Mouse (Mus musculus): ENCODE results near the gene Plekha8. TPM values are rescaled to one million over a fixed set of nuclear protein-coding genes. Genes with fewer than 3 reads are reported as not detected.
A peak's percentile ranks its signal among the peaks of the same experiment; 100 is the strongest.

Plekha8 gene
- polyA plus RNA-seq, 1 experiment from 2014 or later = 2.8 TPM

DNA sequence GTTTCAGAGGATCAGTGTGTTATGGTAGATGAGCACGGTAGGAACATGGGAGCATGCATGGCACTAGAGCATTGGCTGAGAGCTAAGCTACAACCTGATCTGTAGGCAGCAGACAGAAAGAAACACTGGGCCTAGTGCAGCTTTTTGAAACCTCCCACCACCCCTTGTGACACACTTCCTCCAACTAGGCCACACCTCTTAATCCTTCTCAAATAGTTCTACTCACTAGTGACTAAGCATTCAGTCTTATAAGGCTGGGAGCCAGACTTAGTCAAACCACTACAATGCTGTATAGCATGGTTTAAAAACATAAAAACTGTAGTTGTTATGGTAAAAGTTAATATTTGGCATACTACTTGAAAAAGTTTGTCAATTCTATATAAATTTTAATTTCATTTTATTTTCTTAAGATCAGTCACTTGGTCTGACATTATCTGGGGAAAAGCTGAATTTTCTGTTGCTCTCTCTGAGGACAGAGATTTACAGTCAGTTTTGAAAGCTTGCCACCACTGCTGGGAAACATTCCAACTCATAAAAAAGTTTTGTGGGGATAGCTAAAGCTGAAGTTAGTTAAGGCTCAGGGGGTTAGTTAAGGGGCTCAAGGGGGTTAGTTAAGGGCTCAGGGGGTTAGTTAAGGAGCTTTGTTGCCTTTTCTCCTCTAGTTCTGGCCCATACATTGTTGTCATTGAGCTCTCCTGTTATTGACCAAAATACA, 9.2 kb downstream of the Plekha8 start:
- 82% methylated on average over 1 of the region's 1 CpGs for WGBS (ENCODE audit: insufficient replicate concordance)

DNA sequence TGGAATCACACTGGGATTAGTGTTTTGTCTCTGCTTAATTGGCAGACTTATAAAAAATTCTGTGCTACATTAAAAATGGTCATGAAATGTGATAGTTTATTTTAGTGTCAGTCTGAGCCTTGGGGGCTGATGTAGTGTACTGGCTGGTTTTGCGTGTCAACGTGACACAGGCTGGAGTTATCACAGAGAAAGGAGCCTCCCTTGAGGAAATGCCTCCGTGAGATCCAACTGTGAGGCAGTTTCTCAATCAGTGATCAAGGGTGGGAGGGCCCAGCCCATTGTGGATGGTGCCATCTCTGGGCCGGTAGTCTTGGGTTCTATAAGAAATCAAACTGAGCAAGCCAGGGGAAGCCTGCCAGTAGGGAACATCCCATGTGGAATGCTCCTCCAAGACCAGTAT, 11.3 kb downstream of the Plekha8 start:
- WGBS (ENCODE audit: insufficient replicate concordance) = 46% methylated on average over 4 of the region's 4 CpGs
- DNase-seq (no peak), ATAC-seq (ENCODE audit: low read depth) (no peak)
- Histone ChIP-seq H3K4me3 (replicated peaks) (no peak overlapping the region), H3K4me1 (replicated peaks) (peaks cover 2% of the 10 kb centered on the region; the same call in 1 of the 2 replicates), H3K9me3 (replicated peaks) (no peaks in the 10 kb centered on the region), H3K9ac (no peak overlapping the region), H3K27ac (no peak overlapping the region), H3K36me3 (no peaks in the 10 kb centered on the region), H3K27me3 (no peaks in the 10 kb centered on the region), H3K4me2 (no peak overlapping the region)

More for the DNA sequence above, 9.2 kb downstream of the Plekha8 start:
- no peaks in the 10 kb centered on the region for H3K27me3 ChIP-seq
- H3K9ac ChIP-seq = no peak overlapping the region
- no peak for DNase-seq
- no peak overlapping the region for H3K27ac ChIP-seq
- no peak overlapping the region for H3K4me3 ChIP-seq (replicated peaks)
- H3K36me3 ChIP-seq = no peaks in the 10 kb centered on the region
- no peaks in the 10 kb centered on the region for H3K9me3 ChIP-seq (replicated peaks)
- H3K4me2 ChIP-seq = no peak overlapping the region
- H3K4me1 ChIP-seq (replicated peaks) = peaks cover 7% of the 10 kb centered on the region
- ATAC-seq (ENCODE audit: low read depth) = no peak

DNA sequence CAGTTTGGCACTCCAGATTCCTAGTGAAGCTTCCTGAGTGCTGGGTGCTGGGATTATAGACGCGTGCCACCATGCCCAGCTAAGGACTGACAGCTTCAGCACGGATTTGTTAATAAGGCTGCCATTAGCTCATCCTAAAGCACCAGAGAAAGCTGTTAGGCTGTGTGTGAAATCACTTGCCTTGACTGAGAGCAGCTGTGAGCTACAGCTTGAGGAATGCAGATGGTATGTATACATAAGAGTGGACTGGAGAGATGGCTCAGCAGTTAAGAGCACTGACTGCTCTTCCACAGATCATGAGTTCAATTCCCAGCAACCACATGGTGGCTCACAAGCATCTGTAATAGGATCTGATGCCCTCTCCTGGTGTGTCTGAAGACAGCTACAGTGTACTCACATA, 22.5 kb downstream of the Plekha8 start:
- 73% methylated on average over 3 of the region's 3 CpGs for WGBS (ENCODE audit: insufficient replicate concordance)
- Histone ChIP-seq H3K36me3 (no peaks in the 10 kb centered on the region), H3K27me3 (no peaks in the 10 kb centered on the region), H3K4me1 (replicated peaks) (no peaks in the 10 kb centered on the region), H3K4me2 (no peak overlapping the region), H3K9ac (no peak overlapping the region), H3K9me3 (replicated peaks) (no peaks in the 10 kb centered on the region), H3K4me3 (replicated peaks) (no peak overlapping the region), H3K27ac (no peak overlapping the region)
- ATAC-seq (ENCODE audit: low read depth) (no peak), DNase-seq (no peak)

DNA sequence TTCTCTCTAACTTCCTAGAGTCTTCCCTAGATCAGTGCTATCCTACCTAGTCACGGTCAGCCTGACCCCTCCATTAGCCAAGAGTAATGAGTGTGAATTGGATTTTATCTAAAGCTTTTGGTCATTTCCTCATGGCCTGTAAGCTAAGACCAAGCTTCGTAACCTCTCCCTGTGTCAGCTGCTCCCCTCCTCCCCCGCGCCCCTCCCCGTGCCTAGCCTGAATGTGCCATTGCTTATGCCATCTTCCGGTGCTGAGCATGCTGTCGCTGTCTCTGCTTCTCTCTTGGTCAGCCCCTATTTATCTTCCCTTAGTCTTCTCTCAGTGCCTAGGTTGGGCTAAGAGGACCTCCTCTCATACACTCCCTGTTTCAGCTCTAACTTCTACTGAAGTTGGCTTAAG, 24.6 kb downstream of the Plekha8 start:
- Histone ChIP-seq H3K4me2 (no peak overlapping the region), H3K9me3 (replicated peaks) (no peaks in the 10 kb centered on the region), H3K36me3 (no peaks in the 10 kb centered on the region), H3K9ac (no peak overlapping the region), H3K27me3 (no peaks in the 10 kb centered on the region), H3K27ac (no peak overlapping the region), H3K4me3 (replicated peaks) (no peak overlapping the region), H3K4me1 (replicated peaks) (no peaks in the 10 kb centered on the region)
- ATAC-seq (ENCODE audit: low read depth) = no peak
- DNase-seq = no peak
- 69% methylated on average over 7 of the region's 7 CpGs for WGBS (ENCODE audit: insufficient replicate concordance)

DNA sequence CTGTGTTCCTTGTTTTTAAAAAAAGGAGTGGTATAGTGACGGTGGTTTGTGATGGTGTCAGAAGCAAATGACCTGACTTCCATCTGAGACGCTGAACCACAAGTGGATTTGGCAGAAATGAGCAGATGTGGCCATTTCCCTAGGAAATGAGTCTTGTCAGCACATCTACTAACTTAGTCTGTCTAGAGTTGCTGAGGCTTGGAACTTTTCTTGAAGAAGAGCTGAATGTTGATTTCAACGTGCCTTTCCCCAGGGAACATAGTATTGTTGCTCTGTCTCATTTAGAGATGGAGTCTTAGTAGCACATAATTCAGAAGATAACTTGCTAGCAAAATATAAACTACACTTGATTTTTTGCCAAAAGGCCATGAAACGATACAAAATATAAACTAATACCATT, 25.4 kb downstream of the Plekha8 start:
- no peak for ATAC-seq (ENCODE audit: low read depth)
- H3K4me1 ChIP-seq (replicated peaks) = no peaks in the 10 kb centered on the region
- no peak overlapping the region for H3K9ac ChIP-seq
- H3K36me3 ChIP-seq = peaks cover under 1% of the 10 kb centered on the region; the same call in 1 of the 2 replicates
- no peak overlapping the region for H3K4me3 ChIP-seq (replicated peaks)
- 50% methylated on average over 4 of the region's 4 CpGs for WGBS (ENCODE audit: insufficient replicate concordance)
- H3K27ac ChIP-seq = no peak overlapping the region
- no peak overlapping the region for H3K4me2 ChIP-seq
- DNase-seq = no peak
- no peaks in the 10 kb centered on the region for H3K27me3 ChIP-seq
- H3K9me3 ChIP-seq (replicated peaks) = no peaks in the 10 kb centered on the region

GRCm38 (mm10) chr6:54628381-54628780, 33.5 kb downstream of the Plekha8 start:
- DNase-seq (no peak), ATAC-seq (ENCODE audit: low read depth) (no peak)
- Histone ChIP-seq H3K4me2 (no peak overlapping the region), H3K36me3 (peaks cover 6% of the 10 kb centered on the region; the same call in 1 of the 2 replicates), H3K4me1 (replicated peaks) (no peaks in the 10 kb centered on the region), H3K9me3 (replicated peaks) (no peaks in the 10 kb centered on the region), H3K9ac (no peak overlapping the region), H3K4me3 (replicated peaks) (no peak overlapping the region), H3K27me3 (no peaks in the 10 kb centered on the region), H3K27ac (no peak overlapping the region)
- WGBS (ENCODE audit: insufficient replicate concordance) = 69% methylated on average over 3 of the region's 3 CpGs

DNA sequence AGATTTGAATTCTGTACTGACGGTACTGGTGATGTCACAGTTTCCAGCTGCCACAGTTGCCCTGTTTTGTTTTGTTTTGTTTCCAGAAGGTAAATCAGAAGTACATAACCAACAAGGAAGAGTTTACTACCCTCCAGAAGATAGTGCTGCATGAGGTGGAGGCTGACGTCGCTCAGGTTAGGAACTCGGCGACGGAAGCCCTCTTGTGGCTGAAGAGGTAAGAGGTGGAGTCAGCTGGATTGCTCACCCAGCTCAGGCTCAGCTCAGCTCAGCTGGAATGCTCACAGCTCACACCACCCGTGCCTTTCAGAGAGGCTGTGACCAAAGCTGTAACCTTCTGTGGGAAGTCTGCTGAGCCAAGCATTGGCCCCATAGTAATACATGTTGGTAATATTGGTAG, 34.8 kb downstream of the Plekha8 start:
- Histone ChIP-seq H3K9me3 (replicated peaks) (no peaks in the 10 kb centered on the region), H3K27me3 (no peaks in the 10 kb centered on the region), H3K27ac (no peak overlapping the region), H3K4me3 (replicated peaks) (no peak overlapping the region), H3K4me1 (replicated peaks) (no peaks in the 10 kb centered on the region), H3K36me3 (peaks cover 6% of the 10 kb centered on the region; the same call in 1 of the 2 replicates), H3K9ac (no peak overlapping the region), H3K4me2 (no peak overlapping the region)
- no peak for DNase-seq
- no peak for ATAC-seq (ENCODE audit: low read depth)
- WGBS (ENCODE audit: insufficient replicate concordance) = 43% methylated on average over 7 of the region's 7 CpGs

DNA sequence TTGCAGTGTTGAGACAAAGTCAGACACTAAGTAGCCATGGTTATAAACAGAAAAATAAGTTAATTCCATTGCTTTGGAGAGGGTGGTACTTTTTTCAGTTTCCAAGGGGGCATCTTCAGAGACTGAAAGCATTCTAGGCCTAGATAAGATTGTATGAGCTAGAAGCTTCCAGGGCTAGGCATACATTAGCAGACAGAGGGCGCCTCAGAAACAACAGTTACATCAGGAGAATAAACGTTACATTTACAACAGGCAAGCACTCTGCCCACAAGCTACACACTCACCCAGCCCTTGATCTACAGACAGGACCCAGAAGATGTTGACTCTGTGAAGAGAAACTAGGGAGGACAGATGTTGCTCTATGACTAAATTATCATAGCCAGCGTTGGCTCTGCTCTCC, 36.6 kb downstream of the Plekha8 start:
- Histone ChIP-seq H3K4me2 (no peak overlapping the region), H3K9ac (no peak overlapping the region), H3K4me1 (replicated peaks) (no peaks in the 10 kb centered on the region), H3K36me3 (peaks cover 2% of the 10 kb centered on the region; the same call in 1 of the 2 replicates), H3K27me3 (no peaks in the 10 kb centered on the region), H3K9me3 (replicated peaks) (no peaks in the 10 kb centered on the region), H3K4me3 (replicated peaks) (no peak overlapping the region), H3K27ac (no peak overlapping the region)
- ATAC-seq (ENCODE audit: low read depth) (no peak), DNase-seq (no peak)
- WGBS (ENCODE audit: insufficient replicate concordance) = 49% methylated on average over 3 of the region's 3 CpGs

DNA sequence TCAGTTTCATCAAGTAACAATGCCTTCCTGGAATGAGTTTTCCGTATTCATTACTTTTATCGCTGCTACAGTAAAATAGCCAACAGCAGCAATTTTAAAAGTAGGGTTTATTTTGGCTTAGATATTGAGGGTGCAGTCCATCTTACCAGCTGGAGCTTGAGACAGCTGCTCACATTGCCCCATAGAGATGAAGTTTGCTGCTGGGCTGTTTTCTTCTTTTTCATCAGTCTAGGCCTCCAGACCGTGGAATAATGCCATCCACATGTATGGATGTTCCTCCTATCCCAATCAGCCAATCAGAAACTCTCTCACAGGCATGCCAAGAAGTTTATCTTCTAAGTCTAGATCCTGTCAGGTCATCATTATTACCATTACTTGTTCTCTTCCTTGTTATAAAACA, 45.0 kb downstream of the Plekha8 start:
- ATAC-seq (ENCODE audit: low read depth) = no peak
- no peak for DNase-seq
- Histone ChIP-seq H3K27me3 (no peaks in the 10 kb centered on the region), H3K9ac (no peak overlapping the region), H3K27ac (no peak overlapping the region), H3K4me3 (replicated peaks) (no peak overlapping the region), H3K9me3 (replicated peaks) (no peaks in the 10 kb centered on the region), H3K4me1 (replicated peaks) (no peaks in the 10 kb centered on the region), H3K4me2 (no peak overlapping the region), H3K36me3 (no peaks in the 10 kb centered on the region)
- 83% methylated on average over 3 of the region's 3 CpGs for WGBS (ENCODE audit: insufficient replicate concordance)

GRCm38 (mm10) chr6:54641953-54642352, 47.0 kb downstream of the Plekha8 start:
- DNase-seq = no peak
- Histone ChIP-seq H3K4me3 (replicated peaks) (no peak overlapping the region), H3K4me1 (replicated peaks) (no peaks in the 10 kb centered on the region), H3K36me3 (no peaks in the 10 kb centered on the region), H3K9me3 (replicated peaks) (no peaks in the 10 kb centered on the region), H3K4me2 (no peak overlapping the region), H3K9ac (no peak overlapping the region), H3K27ac (no peak overlapping the region), H3K27me3 (no peaks in the 10 kb centered on the region)
- ATAC-seq (ENCODE audit: low read depth) = no peak
- 65% methylated on average over 2 of the region's 2 CpGs for WGBS (ENCODE audit: insufficient replicate concordance)

- peak; percentile 64 for ATAC-seq (ENCODE audit: low read depth)
- 30% methylated on average over 4 of the region's 4 CpGs for WGBS (ENCODE audit: insufficient replicate concordance)
Measured at GRCm38 (mm10) chr6:54643181-54643580, 48.3 kb downstream of the Plekha8 start.

DNA sequence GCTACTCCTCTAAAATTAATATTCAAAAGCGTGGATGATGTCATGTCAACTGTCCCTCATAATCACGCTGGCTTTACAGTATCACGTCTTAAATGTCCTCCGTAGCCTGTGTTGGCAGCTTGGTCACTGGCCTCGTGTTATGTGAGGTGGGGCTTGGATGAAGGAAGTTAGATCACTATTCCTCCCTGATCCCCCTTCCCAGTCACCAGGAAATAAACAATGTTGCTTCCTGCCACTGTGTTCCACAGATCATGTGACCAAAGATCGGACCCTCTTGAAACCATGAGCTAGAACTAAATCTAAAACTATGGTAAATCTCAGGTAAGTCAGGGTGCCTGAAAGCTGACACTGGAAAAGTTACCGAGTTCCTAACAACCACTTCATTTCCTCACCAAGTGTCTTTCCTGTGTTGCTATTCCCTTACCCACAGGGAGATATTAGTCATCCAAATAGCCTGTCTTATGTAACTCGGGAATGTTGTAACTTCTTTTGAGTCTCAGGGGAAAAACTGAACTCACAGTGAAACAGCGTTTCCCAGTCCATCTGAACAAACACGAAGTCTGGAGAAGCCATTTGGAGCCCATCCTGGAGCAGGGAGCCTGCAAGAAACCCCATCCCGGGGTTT, 60.7 kb downstream of the Plekha8 start:
- ATAC-seq (ENCODE audit: low read depth) (no peak), DNase-seq (no peak)
- H3K36me3 ChIP-seq = no peaks in the 10 kb centered on the region
- H3K4me3 ChIP-seq (replicated peaks) = no peak overlapping the region
- H3K27me3 ChIP-seq = no peaks in the 10 kb centered on the region
- no peaks in the 10 kb centered on the region for H3K9me3 ChIP-seq (replicated peaks)
- no peak overlapping the region for H3K27ac ChIP-seq
- no peaks in the 10 kb centered on the region for H3K4me1 ChIP-seq (replicated peaks)
- 56% methylated on average over 11 of the region's 11 CpGs for WGBS (ENCODE audit: insufficient replicate concordance)
- no peak overlapping the region for H3K9ac ChIP-seq
- H3K4me2 ChIP-seq = no peak overlapping the region

More at GRCm38 (mm10) chr6:54643181-54643580, 48.3 kb downstream of the Plekha8 start:
- Histone ChIP-seq H3K9me3 (replicated peaks) (no peaks in the 10 kb centered on the region), H3K4me3 (replicated peaks) (no peak overlapping the region), H3K27me3 (no peaks in the 10 kb centered on the region), H3K4me1 (replicated peaks) (no peaks in the 10 kb centered on the region), H3K9ac (no peak overlapping the region), H3K27ac (no peak overlapping the region), H3K4me2 (no peak overlapping the region), H3K36me3 (no peaks in the 10 kb centered on the region)
- DNase-seq = no peak

Data from liver, embryonic 13.5 days (tissue).